Mouse (Mus musculus) testis, adult 2 months (tissue): Measurements from ENCODE around the gene Cbx2.

ENCODE experiments used
- CTCF ChIP-seq: fragments of 200-500 bp; IDR thresholded peaks from 2 replicates; pipeline ENCODE4 v1.5.1; 2012; ENCODE audit warnings: low read depth, mild to moderate bottlenecking, inconsistent platforms, low read length, moderate library complexity; ENCODE audit not compliant: control insufficient read depth, insufficient read depth, insufficient replicate concordance
- POLR2A ChIP-seq: fragments of 200-500 bp; IDR thresholded peaks from 2 replicates; pipeline ENCODE4 v1.6.1; 2012; ENCODE audit warnings: low read depth, mild to moderate bottlenecking, inconsistent platforms, low read length, moderate library complexity; ENCODE audit not compliant: control insufficient read depth

GRCm38 (mm10) chr11:119073876-119074433 is 51.2 kb downstream of the Cbx2 start:
- TF ChIP-seq CTCF (no peak), POLR2A (no peak)
